Mouse (Mus musculus): ENCODE data around the gene Ccnf.

Ccnf gene

GRCm38 (mm10) chr17:24223513-24223912 lies 27.8 kb downstream of the Ccnf start:
- DNase-seq (ENCODE audit: low read depth, low spot score), result no peak

GRCm38 (mm10) chr17:24222653-24223052 lies 28.6 kb downstream of the Ccnf start:
- DNase-seq (ENCODE audit: low read depth, low spot score), result no peak

- DNase-seq (ENCODE audit: low read depth, low spot score), result peak; percentile 93
These were observed 30.6 kb downstream of the Ccnf start, which contains the start of gene Tedc2 for GRCm38 (mm10) chr17:24220435-24221411. Gene Tedc2, minus strand, starts transcription at chr17:24220851.

GRCm38 (mm10) chr17:24216836-24217235 lies 34.4 kb downstream of the Ccnf start:
- no peak for DNase-seq (ENCODE audit: low read depth, low spot score)

GRCm38 (mm10) chr17:24213186-24213585 lies 38.1 kb downstream of the Ccnf start:
- no peak for DNase-seq (ENCODE audit: low read depth, low spot score)

- no peak for DNase-seq (ENCODE audit: low read depth, low spot score)
These were observed 38.8 kb downstream of the Ccnf start for GRCm38 (mm10) chr17:24212441-24213018.

GRCm38 (mm10) chr17:24211631-24212440 lies 39.4 kb downstream of the Ccnf start:
- DNase-seq (ENCODE audit: low read depth, low spot score), result peak; percentile 48

GRCm38 (mm10) chr17:24210591-24210990 lies 40.7 kb downstream of the Ccnf start:
- DNase-seq (ENCODE audit: low read depth, low spot score), result no peak

GRCm38 (mm10) chr17:24209916-24210240 lies 41.4 kb downstream of the Ccnf start:
- DNase-seq (ENCODE audit: low read depth, low spot score), result no peak

GRCm38 (mm10) chr17:24209043-24209915 lies 42.0 kb downstream of the Ccnf start, which contains the start of gene Ntn3:
Gene Ntn3, minus strand, starts transcription at chr17:24209531.
- DNase-seq (ENCODE audit: low read depth, low spot score), result no peak

- no peak for DNase-seq (ENCODE audit: low read depth, low spot score)
These were observed 42.6 kb downstream of the Ccnf start for GRCm38 (mm10) chr17:24208641-24209042.

- no peak for DNase-seq (ENCODE audit: low read depth, low spot score)
These were observed 43.3 kb downstream of the Ccnf start for GRCm38 (mm10) chr17:24207768-24208640.

- peak; percentile 58 for DNase-seq (ENCODE audit: low read depth, low spot score)
These were observed 44.6 kb downstream of the Ccnf start for GRCm38 (mm10) chr17:24206451-24207351.

GRCm38 (mm10) chr17:24205908-24206361 lies 45.3 kb downstream of the Ccnf start:
- DNase-seq (ENCODE audit: low read depth, low spot score), result no peak

GRCm38 (mm10) chr17:24205284-24205888 lies 45.9 kb downstream of the Ccnf start, which contains the start of gene Tbc1d24:
Gene Tbc1d24, minus strand, starts transcription at chr17:24205562.
- DNase-seq (ENCODE audit: low read depth, low spot score), result peak; percentile 88

- DNase-seq (ENCODE audit: low read depth, low spot score), result no peak
These were observed 46.4 kb downstream of the Ccnf start for GRCm38 (mm10) chr17:24204846-24205245.

GRCm38 (mm10) chr17:24203611-24204534 lies 47.4 kb downstream of the Ccnf start:
- no peak for DNase-seq (ENCODE audit: low read depth, low spot score)

Measured in CD4-positive helper T cell, adult 2 months (primary cell).